Mouse (Mus musculus) E14TG2a.4 (cell line): ENCODE results near the gene Ppp1r36.

Source experiments
- CTCF ChIP-seq: conservative IDR thresholded peaks from 2 replicates; pipeline ENCODE4 v1.5.1; 2014; ENCODE audit warnings: low read length
- NANOG ChIP-seq: IDR thresholded peaks from 2 replicates; pipeline ENCODE4 v1.6.1; 2014; ENCODE audit warnings: borderline replicate concordance, low read length, mixed read lengths
- POU5F1 ChIP-seq: IDR thresholded peaks from 2 replicates; pipeline ENCODE4 v1.6.1; 2014; ENCODE audit warnings: low read length, borderline replicate concordance

GRCm38 (mm10) chr12:76425256-76425655, 7.9 kb downstream of the Ppp1r36 start:
- TF ChIP-seq CTCF (no peak), POU5F1 (no peak), NANOG (no peak)
